Mouse (Mus musculus): ENCODE measurements around the gene 1810010H24Rik.
"Not testable (repeated sequence)": the region's sequence is repeated elsewhere in the genome, so short reads cannot be mapped to it uniquely, and the experiment has no call there.

Gene 1810010H24Rik

DNA sequence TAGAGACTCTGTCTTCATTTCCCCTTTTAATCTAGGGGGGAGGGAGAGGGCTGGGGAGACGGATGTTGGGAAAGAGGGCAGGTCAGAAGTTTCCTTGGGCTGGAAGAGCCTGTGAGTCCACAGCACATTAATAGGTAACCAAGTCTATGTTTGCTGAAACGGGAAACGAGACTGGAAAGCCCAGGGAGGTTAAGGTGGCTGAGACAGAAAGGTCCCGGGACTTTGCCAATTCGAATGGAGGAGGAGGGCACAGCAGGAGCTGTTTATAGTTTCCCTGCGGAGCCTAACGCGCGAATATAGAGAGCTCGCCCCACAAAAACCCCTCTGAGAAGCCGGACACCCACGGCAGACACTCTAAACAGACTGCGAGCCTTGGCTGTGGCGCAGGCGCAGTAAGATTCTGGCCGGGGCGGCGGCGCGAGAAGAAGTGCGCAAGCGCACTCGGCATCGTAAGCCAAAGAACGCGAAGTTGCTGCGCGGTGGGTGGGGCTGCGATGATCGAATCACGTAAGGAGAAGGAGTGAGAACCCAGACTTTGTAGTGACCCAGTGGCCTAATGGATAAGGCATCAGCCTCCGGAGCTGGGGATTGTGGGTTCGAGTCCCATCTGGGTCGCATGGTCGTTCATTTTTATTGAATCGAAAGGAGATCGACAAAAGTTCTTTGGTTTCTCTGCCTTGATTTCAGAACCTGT is 13.0 kb upstream of the 1810010H24Rik start:
- in situ Hi-C loops (cut with MboI) = no loop called here

DNA sequence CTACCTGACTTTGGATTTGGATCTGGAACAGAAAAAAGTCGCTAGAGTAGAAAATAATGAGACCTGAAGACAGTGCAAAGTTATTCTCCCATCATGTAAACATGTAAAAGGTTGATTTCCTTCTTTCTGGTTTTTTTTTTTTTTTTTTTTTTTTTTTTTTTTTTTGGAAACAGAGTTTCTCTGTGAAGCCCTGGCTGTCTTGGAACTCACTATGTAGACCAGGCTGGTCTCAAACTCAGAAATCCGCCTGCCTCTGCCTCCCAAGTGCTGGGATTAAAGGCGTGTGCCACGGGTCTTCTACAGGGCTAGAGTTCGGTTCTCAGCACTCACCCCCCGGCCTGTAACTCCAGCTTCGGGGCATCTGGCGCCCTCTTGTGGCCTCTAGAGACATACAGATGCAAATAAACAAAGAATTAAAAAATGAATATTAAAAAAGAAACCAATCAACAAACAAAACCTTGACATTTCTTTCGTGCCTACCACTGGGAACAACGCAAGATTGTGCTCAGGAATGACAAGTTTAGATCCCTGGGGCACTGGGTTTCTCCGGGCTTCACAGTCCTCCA is 11.4 kb upstream of the 1810010H24Rik start:
- in situ Hi-C loops (cut with MboI) = no loop called here

DNA sequence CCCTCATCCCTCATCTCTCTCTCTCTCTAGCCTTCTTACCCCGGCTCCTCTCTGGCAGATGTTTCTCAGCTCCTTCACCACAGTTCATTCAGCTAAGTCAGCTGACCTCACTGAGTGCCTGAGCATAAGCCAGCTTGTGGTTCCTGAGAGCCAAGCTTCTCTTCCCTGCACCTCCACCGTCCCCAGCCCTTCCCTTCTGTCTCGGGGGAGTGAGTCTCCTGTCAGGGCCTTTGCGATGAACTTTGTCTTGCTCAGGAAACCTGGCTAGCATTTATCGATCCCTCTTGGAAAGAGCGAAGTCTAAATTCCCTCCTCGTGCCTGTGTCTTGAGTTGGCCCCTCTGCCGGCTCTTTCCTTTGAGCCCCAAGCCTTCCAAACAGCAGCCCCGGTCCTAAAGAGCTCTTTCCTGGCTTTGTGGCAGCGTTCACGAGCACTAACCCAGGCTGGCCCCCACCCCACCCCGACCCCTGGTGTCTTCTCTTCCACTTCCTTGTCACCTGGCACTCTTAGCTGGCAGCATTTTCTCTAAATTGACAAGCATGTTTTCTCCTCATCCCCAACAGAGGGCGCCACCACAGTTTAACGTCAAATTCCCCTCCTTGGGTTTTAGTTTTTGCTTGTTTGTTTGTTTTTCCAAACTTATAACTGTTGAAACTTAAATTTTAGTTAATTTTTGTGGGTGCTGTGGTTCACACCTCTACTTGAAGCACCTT is 10.7 kb upstream of the 1810010H24Rik start:
- in situ Hi-C loops (cut with MboI) = no loop called here

DNA sequence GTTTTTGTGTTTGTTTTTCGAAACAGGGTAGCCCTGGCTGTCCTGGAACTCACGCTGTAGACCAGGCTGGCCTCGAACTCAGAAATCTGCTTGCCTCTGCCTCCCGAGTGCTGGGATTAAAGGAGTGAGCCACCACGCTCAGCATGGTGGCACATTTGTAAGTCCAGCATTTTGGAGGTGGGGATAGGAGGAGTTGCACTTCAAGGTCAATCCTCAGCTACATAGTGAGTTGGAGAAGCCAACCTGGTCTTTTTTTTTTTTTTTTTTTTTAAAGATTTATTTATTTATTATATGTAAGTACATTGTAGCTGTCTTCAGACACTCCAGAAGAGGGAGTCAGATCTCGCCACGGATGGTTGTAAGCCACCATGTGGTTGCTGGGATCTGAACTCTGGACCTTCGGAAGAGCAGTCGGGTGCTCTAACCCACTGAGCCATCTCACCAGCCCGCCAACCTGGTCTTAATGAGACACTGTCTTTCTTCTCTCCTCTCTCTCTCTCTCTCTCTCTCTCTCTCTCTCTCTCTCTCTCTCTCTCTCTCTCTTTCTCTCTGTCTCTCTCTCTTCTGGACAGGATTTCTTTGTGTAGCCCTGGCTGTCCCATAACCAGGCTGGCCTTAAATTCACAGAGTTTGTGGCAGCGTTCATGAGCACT is 9.8 kb upstream of the 1810010H24Rik start:
- in situ Hi-C loops (cut with MboI) = not testable (repeated sequence)

DNA sequence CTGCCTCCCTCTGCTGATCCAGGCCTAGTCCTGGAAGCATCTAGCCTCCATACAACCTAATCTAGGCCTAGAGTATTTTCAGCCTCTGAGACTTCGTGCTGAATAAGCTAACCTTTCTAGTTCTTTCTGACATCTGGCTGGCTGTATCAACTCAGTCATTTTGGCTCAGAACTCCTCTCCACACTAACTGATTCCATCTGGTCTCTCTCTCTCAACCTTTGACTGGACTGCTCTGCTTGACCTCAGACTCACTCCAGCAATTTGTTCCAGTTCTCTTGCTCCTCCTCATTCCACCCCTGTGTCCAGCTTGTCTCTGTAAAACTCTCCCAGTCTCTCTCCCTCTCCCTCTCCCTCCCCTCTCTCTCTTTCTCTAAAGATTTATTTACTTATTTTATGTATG is 8.6 kb upstream of the 1810010H24Rik start:
- in situ Hi-C loops (cut with MboI) = no loop called here

DNA sequence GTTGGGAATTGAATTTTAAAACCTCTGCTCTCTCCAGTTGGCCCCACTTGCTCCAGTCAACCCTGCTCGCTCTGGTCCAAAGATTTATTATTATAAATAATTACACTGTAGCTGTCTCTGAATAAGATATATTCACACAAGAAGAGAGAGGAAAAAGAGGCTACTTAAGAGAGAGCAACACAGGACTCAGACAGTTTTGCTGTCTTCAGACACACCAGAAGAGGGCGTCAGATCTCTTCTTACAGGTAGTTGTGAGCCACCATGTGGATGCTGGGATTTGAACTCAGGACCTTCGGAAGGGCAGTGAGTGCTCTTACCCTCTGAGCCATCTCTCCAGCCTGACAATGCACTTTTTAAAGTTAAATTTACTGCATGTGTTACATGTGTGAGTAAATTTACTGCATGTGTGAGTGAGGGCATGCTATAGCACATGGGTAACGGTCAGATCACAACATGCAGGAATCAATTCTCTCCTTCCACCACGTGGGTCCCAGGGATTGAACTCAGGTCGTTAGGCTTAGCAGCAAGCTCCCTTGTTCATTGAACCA is 8.1 kb upstream of the 1810010H24Rik start:
- in situ Hi-C loops (cut with MboI) = no loop called here

DNA sequence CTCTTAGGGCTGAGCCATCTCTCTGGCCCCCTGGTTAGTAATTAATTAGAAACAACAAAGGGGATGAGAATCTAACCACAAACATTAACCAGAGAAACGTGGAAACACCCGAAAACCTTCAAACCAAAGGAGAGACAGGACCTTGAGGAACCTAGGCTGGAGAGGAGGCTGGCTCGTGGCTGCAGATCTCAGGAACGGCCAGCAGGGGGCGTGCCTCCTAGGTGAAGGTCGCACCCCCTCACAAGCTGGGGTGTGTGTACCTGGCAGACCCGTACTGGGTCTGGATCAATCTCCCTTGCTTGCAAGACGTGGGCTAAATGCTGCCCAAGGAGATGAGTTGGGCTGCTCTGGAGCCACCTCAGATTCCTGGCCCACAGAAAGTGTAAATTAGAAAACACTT is 6.9 kb upstream of the 1810010H24Rik start:
- in situ Hi-C loops (cut with MboI) = no loop called here

DNA sequence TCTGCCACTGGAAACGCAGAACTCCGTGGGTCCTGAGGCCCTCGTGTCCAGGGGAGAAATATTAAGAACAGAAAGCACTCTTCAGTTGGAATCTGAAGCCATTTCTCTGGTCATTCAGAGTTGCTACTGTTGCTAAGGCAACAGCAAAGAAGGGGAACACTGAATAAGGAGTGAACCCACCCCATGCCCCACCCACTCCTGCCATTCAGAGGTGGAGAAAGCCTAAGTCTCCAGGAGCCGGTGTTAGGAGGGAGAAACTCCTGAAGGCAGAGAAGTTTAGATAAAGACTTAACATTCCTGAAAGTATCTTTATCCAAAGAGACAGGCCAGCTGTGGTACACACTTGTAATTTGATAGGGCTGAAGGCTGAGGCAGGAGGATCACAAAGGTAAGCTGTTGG is 6.2 kb upstream of the 1810010H24Rik start:
- in situ Hi-C loops (cut with MboI) = no loop called here

DNA sequence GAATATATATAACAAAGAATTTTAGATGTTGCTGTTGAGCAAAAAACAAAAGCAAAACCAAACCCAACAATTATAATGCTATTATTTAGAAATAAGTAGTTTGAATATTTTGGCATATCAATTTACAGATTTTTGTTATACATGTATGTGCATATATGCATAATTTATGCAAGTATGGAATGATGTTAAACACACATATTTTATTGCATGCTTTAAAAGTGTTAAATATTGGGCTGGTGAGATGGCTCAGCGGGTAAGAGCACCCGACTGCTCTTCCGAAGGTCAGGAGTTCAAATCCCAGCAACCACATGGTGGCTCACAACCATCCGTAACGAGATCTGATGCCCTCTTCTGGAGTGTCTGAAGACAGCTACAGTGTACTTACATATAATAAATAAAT is 5.8 kb upstream of the 1810010H24Rik start:
- in situ Hi-C loops (cut with MboI) = not testable (repeated sequence)

DNA sequence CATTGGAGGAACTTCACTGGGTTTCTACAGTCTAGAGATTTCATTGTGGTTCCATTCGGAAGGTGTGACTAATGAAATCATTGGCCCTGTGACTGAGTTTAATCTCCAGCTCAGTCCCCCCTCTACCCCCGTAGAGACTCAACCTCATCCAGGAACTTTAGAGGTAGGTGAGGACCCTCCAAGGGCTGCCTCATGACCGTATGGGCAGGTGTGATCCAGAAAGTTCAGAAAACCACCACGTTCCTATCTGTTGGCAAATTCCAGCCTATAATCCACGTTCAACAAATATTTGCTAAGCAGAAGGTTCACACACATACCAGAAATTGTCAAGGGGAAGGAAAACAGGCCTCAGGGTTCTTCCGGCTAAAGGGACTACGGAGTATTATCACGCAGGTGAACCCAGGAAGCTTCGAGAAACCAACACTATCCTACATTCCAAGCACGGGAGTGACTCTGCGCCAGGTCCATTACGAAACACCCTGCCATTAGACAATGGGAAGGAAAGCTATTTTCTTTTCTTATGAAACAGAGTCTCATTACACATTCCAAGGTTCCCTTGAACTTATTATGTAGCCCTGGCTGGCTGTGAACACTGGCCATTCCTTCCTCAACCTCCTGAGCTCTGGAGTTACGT is 3.3 kb upstream of the 1810010H24Rik start:
- in situ Hi-C loops (cut with MboI) = no loop called here

DNA sequence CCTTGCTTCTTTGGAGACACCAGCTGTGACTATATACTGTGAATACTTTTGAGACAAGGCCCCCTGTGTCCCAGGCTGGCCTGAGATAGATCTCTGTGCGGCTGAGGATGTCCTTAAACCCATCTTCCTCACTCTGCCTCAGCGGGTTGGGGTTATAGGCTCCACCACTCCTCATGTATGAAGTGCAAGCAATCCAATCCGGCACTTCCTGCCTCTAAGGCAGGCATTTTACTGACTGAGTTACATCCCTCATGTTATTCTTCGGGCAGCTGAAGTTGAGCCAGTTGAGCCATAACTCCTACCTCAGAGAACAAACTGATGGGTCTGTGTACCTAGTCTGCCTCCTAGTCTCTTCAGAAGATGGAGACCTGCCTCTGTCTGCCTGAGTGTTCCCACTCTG is 1.1 kb upstream of the 1810010H24Rik start:
- in situ Hi-C loops (cut with MboI) = no loop called here

DNA sequence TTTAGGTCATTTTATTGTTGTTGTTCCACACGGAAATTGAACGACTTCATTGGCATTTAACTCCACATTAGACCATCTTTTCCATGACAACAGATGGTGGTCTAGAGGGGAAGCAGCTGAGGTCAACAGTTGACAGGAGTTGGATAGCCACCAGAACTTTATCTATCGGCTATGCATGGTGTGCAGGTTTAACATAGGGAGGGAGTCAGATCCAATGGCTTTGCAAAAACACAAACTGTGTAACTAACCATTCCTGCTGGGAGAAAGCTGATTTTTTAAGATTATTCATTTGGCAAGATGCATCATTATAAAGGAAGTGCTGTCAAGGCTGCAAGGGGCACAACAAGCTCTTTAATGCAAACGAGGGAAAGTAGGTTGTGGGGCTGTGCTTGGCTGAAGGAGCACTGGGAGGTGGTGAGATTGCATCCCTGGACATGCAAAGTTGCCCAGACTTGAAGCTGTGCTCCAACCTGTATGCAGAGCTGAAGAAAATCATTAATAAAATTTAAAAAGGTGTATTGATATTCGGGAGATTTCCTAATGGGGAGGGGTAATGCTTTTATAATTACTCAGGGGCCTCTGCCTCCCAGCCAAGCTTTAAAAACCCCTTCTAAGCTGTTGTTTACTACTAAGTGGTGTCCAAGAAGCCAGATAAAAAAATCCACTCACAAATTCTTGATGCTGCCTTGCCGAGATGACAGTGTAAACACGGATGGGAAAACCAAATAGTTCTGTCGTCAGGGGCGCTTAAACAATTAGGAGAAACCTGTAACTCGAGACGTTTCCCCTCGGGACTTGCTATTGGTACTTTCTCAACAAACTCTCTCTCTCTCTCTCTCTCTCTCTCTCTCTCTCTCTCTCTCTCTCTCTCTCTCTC is 1.3 kb downstream of the 1810010H24Rik start:
- in situ Hi-C loops (cut with MboI) = no loop called here

DNA sequence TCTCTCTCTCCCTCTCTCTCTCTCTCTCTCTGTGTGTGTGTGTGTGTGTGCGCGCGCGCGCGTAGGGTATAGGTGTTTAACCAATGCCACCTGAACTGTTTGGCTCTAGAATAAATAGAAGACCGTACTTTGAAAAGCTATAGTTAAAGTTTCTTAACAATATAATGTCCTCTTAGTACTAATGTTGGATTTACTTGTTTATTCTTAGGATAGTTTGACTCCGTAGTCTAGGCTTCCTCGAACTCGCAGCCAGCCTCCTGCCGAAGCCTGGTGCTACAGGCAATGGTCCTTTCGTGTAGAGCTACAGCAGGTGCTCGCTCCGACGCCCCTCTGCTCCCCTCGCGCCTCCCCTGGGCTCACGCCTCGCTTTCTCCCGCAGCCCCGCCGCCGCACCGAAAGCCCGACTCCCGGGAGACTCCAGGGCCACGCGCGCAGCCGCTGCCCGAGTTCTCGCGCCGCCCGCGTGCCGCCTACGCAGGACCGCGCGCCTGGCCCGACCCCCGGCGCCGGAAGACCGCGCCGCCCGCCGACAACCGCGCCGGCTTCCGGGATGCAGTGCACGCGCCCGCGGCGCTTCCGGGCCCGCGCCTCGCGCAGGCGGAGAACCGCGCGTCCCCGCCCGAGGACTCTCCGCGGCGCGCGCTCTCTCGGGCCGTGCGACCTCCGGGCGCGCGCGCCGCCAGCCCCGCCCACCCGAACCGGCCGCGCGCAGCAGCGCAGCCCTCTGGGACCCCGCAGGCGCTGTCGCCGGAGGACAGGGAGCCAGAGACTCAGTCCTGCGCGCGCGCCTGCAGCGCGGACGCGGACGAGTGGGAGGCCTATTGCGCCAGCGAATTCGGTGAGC is 2.2 kb downstream of the 1810010H24Rik start:
- in situ Hi-C loops (cut with MboI) = no loop called here

DNA sequence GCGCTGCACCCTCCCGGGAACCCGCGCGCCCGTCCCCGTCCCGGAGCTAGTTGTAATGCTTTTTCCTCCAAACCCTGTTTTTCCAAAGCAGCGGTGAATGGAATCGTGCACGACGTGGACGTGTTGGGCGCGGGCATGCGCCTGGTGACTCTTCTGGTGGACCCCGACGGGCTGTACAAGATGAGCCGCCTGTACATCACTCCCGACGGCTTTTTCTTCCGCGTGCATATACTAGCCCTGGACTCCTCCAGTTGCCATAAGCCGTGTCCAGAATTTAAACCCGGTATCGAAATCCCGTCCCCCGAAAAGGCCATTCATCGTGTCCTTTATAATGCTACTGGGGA is 2.8 kb downstream of the 1810010H24Rik start:
- in situ Hi-C loops (cut with MboI) = no loop called here

DNA sequence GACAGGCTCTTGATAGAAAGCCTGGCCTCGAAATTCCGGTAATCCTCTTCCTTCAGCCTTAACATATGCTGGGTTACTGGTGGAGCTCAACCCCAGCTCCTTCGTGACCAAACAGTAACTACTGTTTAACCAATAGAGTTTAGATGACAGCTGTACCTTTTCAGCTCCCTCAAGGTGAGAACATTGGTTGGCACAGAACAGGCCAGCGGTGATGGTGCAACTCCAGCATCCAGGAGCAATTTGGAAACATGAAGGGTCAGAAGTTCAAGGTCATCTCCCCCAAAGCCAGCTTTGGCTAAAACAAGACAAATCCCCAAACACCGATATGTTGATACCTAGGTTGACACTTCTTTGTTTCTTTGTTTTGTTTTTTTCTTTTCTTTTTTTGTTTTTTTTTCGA is 3.3 kb downstream of the 1810010H24Rik start:
- in situ Hi-C loops (cut with MboI) = no loop called here

DNA sequence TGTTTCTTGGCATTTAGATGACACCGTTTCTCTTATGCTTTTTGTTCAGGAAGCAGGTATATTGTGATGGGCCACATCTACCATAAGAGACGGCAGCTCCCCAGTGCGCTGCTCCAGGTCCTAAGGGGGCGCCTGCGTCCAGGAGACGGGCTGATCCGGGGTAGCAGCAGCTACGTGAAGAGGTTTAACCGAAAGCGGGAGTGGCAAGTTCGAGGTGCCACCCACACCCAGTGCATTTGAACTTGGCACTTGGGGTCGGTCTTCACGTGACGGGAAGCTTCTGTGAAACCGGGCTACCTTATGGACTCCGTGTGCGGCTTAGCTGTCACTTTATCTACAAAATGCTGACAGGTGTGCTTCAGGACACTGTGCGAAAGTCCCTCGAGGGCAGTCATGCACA is 4.1 kb downstream of the 1810010H24Rik start:
- in situ Hi-C loops (cut with MboI) = no loop called here

DNA sequence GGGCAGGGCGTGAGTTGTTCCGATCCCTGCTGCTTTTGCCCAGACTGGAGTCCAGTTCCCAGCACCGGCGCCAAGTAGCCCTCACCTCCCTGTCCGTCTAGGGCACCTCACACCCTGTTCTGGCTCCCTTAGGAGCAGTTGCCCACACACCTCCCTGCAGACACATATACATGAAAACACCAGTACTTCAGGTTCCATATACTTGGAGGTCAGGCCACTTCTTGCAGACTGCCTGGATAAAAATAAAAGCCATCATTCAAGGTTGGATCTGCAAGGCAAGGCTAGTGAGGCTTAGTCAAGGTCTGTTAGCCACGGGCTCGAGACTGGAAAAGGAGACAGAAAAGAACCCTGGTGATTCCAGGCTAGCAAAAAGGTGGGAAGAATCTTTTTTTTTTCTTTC is 6.2 kb downstream of the 1810010H24Rik start:
- in situ Hi-C loops (cut with MboI) = no loop called here

DNA sequence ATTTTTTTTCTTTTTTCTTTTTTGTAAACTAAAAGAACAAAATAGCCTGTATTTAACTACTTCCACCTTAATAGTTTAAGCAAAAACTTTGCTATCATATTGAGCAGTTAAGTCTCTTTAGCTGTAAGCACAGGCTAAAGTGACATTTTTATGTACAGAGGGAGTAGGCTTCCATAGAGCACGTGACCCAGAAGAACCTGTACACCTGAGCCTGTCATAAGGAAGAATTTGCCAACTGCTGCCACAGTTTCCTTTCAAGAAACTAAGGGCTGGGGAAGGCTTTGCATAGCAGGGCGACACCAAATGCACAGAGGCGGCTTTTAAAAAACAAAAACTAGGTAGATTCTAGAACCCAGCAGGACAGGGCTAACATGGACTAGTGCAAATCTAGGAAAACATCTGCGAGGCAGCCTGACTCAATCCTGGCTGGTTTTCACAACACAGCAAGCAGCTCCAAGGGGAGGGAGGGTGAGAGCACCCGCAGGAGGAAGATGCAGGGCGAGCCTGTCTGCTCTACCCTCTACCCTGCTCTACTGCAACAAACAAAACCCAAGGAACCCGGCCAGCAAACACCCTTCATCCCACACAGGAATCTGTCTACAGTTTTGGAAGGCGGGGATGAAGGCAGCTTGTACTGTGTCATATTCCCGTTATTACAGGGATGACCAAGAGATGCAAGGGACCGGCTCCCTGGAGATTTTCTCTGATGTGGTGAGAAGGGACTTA is 8.8 kb downstream of the 1810010H24Rik start:
- in situ Hi-C loops (cut with MboI) = no loop called here

DNA sequence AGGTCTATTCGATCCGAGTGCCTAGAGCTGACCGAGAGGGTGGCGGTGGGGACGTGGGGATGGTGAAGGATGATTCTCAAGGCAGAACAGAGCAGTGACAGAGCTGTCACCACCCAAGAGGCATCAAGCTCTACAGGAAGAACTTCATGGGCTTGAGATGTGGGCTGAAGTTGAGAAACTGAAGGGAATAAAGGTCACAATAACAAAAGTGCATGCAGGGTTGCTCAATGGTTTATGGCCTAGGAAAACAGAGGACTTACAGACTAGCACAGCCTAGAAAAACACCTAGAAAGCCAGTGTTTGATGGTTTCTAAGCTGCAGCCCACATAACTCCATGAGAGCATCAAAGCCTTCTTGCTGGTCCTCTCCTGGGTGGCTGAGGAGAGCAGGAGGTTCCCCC is 13.9 kb downstream of the 1810010H24Rik start:
- in situ Hi-C loops (cut with MboI) = no loop called here

DNA sequence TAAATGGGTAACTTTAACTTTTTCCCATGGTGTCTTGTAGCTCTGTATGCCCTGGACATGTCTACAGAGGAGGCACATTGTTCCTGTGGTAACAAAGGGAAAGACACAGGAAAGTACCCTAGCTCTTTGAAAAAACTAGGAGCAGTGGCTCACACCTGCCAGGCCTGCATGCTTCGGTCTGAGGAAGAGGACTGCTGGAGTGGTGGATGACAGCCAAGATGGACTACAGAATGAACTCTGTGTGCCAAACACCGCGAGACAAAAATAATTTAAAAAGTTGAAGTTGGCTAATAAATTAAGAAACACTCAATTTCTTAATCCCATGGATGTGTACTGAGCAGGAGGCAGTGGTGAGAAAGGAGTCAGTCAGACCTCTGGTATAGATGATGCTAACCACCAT is 15.9 kb downstream of the 1810010H24Rik start:
- in situ Hi-C loops (cut with MboI) = no loop called here

All from mature B cell (primary cell).